Mouse (Mus musculus) forebrain, embryonic 16.5 days (tissue): ENCODE results near the gene Cmip. TPM values are rescaled to one million over a fixed set of nuclear protein-coding genes. Genes with fewer than 3 reads are reported as not detected.

Experiments
- ATAC-seq: fragments of 200-750 bp; cut with Nextera tagmentation; 2 replicates; pipeline ENCODE4 v1.8.0; 2017; ENCODE audit warnings: mild to moderate bottlenecking, moderate library complexity
- H3K27ac ChIP-seq: fragments of 300-500 bp; sonication (generic); 2 replicates; pipeline ENCODE4 v1.5.1; 2014; ENCODE audit warnings: low read length, control low read depth
- H3K27me3 ChIP-seq: fragments of 300-500 bp; sonication (generic); replicated peaks from 2 replicates; pipeline ENCODE4 v1.6.1; 2014; ENCODE audit warnings: low read length; ENCODE audit not compliant: control insufficient read depth, insufficient read depth
- H3K36me3 ChIP-seq: fragments of 300-500 bp; sonication (generic); 2 replicates; pipeline ENCODE4 v1.6.1; 2014; ENCODE audit not compliant: control insufficient read depth, insufficient read depth
- H3K4me1 ChIP-seq: fragments of 300-500 bp; sonication (generic); replicated peaks from 2 replicates; pipeline ENCODE4 v1.6.1; 2014; ENCODE audit warnings: low read length; ENCODE audit not compliant: control insufficient read depth, insufficient read depth
- H3K4me2 ChIP-seq: fragments of 300-500 bp; sonication (generic); 2 replicates; pipeline ENCODE4 v1.6.1; 2014; ENCODE audit warnings: mild to moderate bottlenecking, low read length, control low read depth
- H3K4me3 ChIP-seq: fragments of 300-500 bp; sonication (generic); replicated peaks from 2 replicates; pipeline ENCODE4 v1.5.1; 2014; ENCODE audit warnings: mild to moderate bottlenecking, low read length, control low read depth
- H3K9ac ChIP-seq: fragments of 300-500 bp; sonication (generic); replicated peaks from 2 replicates; pipeline ENCODE4 v1.6.1; 2014; ENCODE audit warnings: low read depth, low read length, control low read depth
- H3K9me3 ChIP-seq: fragments of 300-500 bp; sonication (generic); 2 replicates; pipeline ENCODE4 v1.6.1; 2016; ENCODE audit warnings: low read length; ENCODE audit not compliant: control insufficient read depth
- WGBS: fragments of 180-500 bp; shearing (Covaris S2); extraction: QIAGEN DNeasy Blood & Tissue Kit; methylation state at CpG from one replicate; pipeline ENCODE4 v1.1.7; 2014; 5-methylcytosine and 5-hydroxymethylcytosine counted together
- polyA plus RNA-seq: library from polyadenylated mRNA; unstranded; fragments of >200 nt; fragmentation: Nextera tagmentation; extraction: Ambion mirVana; gene quantifications from 2 replicates; pipeline ENCODE4 v1.2.1, GENCODE M21; 2015

The Cmip gene
- polyA plus RNA-seq, 1 experiment from 2014 or later = 98.1 TPM

- no peak overlapping the region for H3K4me3 ChIP-seq
- H3K4me2 ChIP-seq = no peak overlapping the region; the same call in 1 of the 2 replicates
- H3K4me1 ChIP-seq = peaks cover 28% of the 10 kb centered on the region
- WGBS = 68% methylated on average over 9 of the region's 9 CpGs
- H3K9me3 ChIP-seq = no peaks in the 10 kb centered on the region
- peak overlapping the region; percentile 69 for H3K27ac ChIP-seq
- no peaks in the 10 kb centered on the region for H3K27me3 ChIP-seq
- ATAC-seq = peak; percentile 13
- H3K36me3 ChIP-seq = no peaks in the 10 kb centered on the region
- H3K9ac ChIP-seq = no peak overlapping the region
Measured at GRCm38 (mm10) chr8:117402911-117403704, 146.2 kb downstream of the Cmip start.

GRCm38 (mm10) chr8:117403705-117404476, 147.0 kb downstream of the Cmip start:
- Histone ChIP-seq H3K4me3 (no peak overlapping the region), H3K4me1 (peaks cover 28% of the 10 kb centered on the region), H3K4me2 (peak overlapping the region; percentile 5; the same call in 1 of the 2 replicates), H3K9ac (0 out of 2 replicates have a peak overlapping the region, but pooled peaks have one; percentile 17), H3K36me3 (no peaks in the 10 kb centered on the region), H3K9me3 (no peaks in the 10 kb centered on the region), H3K27ac (peak overlapping the region; percentile 69), H3K27me3 (no peaks in the 10 kb centered on the region)
- WGBS = 55% methylated on average over 14 of the region's 14 CpGs
- peak; percentile 34 for ATAC-seq

- Histone ChIP-seq H3K4me1 (peaks cover 30% of the 10 kb centered on the region), H3K4me2 (no peak overlapping the region), H3K4me3 (no peak overlapping the region), H3K9ac (no peak overlapping the region), H3K27me3 (no peaks in the 10 kb centered on the region), H3K27ac (no peak overlapping the region), H3K9me3 (no peaks in the 10 kb centered on the region), H3K36me3 (no peaks in the 10 kb centered on the region)
- ATAC-seq = no peak
- 83% methylated on average over 3 of the region's 3 CpGs for WGBS
Measured at GRCm38 (mm10) chr8:117406081-117406480, 149.2 kb downstream of the Cmip start.

GRCm38 (mm10) chr8:117408634-117409033, 151.8 kb downstream of the Cmip start:
- no peaks in the 10 kb centered on the region for H3K27me3 ChIP-seq
- no peak overlapping the region for H3K4me3 ChIP-seq
- ATAC-seq = no peak
- H3K9ac ChIP-seq = no peak overlapping the region
- H3K4me1 ChIP-seq = peaks cover 9% of the 10 kb centered on the region
- 81% methylated on average over 7 of the region's 7 CpGs for WGBS
- H3K27ac ChIP-seq = no peak overlapping the region; the same call in 1 of the 2 replicates
- H3K36me3 ChIP-seq = no peaks in the 10 kb centered on the region
- H3K9me3 ChIP-seq = no peaks in the 10 kb centered on the region
- H3K4me2 ChIP-seq = no peak overlapping the region

GRCm38 (mm10) chr8:117409056-117409455, 152.2 kb downstream of the Cmip start:
- no peaks in the 10 kb centered on the region for H3K27me3 ChIP-seq
- no peak overlapping the region for H3K27ac ChIP-seq
- H3K4me1 ChIP-seq = peaks cover 5% of the 10 kb centered on the region
- no peak for ATAC-seq
- H3K4me3 ChIP-seq = no peak overlapping the region
- 80% methylated on average over 7 of the region's 7 CpGs for WGBS
- no peaks in the 10 kb centered on the region for H3K36me3 ChIP-seq
- H3K9ac ChIP-seq = no peak overlapping the region
- no peaks in the 10 kb centered on the region for H3K9me3 ChIP-seq
- no peak overlapping the region for H3K4me2 ChIP-seq

- Histone ChIP-seq H3K9me3 (no peaks in the 10 kb centered on the region), H3K4me2 (no peak overlapping the region), H3K27ac (no peak overlapping the region), H3K36me3 (no peaks in the 10 kb centered on the region), H3K4me3 (no peak overlapping the region), H3K4me1 (peaks cover 2% of the 10 kb centered on the region), H3K9ac (no peak overlapping the region), H3K27me3 (no peaks in the 10 kb centered on the region)
- ATAC-seq = no peak
- 69% methylated on average over 10 of the region's 10 CpGs for WGBS
Measured at GRCm38 (mm10) chr8:117410391-117410790, 153.5 kb downstream of the Cmip start.

- Histone ChIP-seq H3K27ac (no peak overlapping the region), H3K4me3 (no peak overlapping the region), H3K36me3 (no peaks in the 10 kb centered on the region), H3K4me2 (no peak overlapping the region), H3K4me1 (peaks cover 2% of the 10 kb centered on the region), H3K27me3 (no peaks in the 10 kb centered on the region), H3K9me3 (no peaks in the 10 kb centered on the region), H3K9ac (no peak overlapping the region)
- 83% methylated on average over 10 of the region's 10 CpGs for WGBS
- ATAC-seq = no peak
Measured at GRCm38 (mm10) chr8:117410901-117411300, 154.0 kb downstream of the Cmip start.

GRCm38 (mm10) chr8:117412232-117412631, 155.4 kb downstream of the Cmip start:
- H3K9ac ChIP-seq = no peak overlapping the region
- H3K27me3 ChIP-seq = no peaks in the 10 kb centered on the region
- H3K36me3 ChIP-seq = no peaks in the 10 kb centered on the region
- H3K27ac ChIP-seq = no peak overlapping the region
- no peaks in the 10 kb centered on the region for H3K9me3 ChIP-seq
- 86% methylated on average over 10 of the region's 10 CpGs for WGBS
- ATAC-seq = no peak
- H3K4me2 ChIP-seq = no peak overlapping the region
- no peak overlapping the region for H3K4me3 ChIP-seq
- H3K4me1 ChIP-seq = peaks cover 2% of the 10 kb centered on the region; the same call in 1 of the 2 replicates

GRCm38 (mm10) chr8:117417830-117418229, 161.0 kb downstream of the Cmip start:
- no peaks in the 10 kb centered on the region for H3K27me3 ChIP-seq
- WGBS = 94% methylated on average over 9 of the region's 9 CpGs

More at GRCm38 (mm10) chr8:117417830-117418229, 161.0 kb downstream of the Cmip start:
- Histone ChIP-seq H3K36me3 (no peaks in the 10 kb centered on the region), H3K4me1 (peaks cover 10% of the 10 kb centered on the region; the same call in 1 of the 2 replicates), H3K9ac (no peak overlapping the region), H3K4me3 (no peak overlapping the region), H3K4me2 (no peak overlapping the region), H3K27ac (no peak overlapping the region), H3K9me3 (no peaks in the 10 kb centered on the region)
- no peak for ATAC-seq
